Mouse (Mus musculus) brain, adult 2 months (tissue): Measurements from ENCODE around the gene Ppm1h.

Experiments
- DNase-seq: peaks from one replicate; pipeline ENCODE4 v3.0.0; 2011; ENCODE audit warnings: low read depth, low spot score

The Ppm1h gene

DNA sequence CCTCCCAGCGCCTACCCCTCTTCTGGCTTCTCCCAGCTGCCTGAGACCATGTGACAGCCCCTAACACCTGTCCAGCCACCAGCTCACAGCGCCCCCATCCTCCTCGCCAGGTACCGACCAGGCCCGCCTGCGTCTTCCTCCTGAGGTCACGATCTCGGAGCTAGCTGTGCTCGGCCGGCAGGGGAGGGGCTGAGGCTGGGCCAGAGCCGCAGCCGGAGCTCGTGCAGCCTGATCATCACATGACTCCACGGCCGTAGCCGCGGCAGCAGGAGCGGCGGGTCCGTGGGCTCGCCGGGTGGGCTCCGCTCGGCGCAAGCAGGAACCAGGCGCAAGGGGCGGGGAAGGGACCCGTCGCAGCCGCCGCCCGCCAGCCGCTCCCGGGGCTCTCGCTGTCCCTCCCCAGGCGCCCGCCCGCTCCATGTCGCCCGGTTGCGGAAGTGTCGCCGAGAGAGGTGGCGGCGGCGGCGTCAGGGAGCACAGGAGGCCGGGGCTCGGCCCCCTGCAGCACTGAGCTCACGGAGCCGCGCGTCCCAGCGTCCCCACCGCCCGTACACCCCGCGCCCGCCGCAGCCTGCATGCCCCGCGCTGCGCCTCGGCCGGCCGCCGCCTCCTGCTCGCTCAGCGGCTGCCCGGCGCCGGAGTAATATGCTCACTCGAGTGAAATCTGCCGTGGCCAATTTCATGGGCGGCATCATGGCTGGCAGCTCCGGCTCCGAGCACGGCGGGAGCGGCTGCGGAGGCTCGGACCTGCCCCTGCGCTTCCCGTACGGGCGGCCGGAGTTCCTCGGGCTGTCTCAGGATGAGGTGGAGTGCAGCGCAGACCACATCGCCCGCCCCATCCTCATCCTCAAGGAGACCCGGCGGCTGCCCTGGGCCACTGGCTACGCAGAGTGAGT, at the start of gene Ppm1h:
Gene Ppm1h (plus strand): TSS at position 222 of the 896 bp plus-strand sequence.
- DNase-seq = peak; percentile 90

DNA sequence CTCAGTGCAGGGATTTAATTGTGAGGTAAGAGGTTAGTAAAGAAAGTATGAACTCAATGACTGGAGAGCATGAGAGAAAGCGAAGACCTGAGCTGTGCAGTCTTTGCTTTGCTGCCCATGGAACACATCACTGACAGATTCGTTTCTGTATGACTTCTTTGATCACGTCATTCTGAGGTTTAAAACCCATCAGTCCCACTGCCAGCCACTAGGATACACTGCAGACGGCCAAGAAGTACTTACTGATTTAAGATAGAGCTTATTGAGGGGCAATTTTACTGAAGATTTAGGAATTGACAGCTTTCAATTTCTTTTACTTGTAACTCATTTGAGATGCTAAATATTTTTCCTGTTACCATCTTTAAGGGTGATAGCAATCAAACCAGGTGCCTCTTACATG, 49.6 kb upstream of the Ppm1h start:
- no peak for DNase-seq

DNA sequence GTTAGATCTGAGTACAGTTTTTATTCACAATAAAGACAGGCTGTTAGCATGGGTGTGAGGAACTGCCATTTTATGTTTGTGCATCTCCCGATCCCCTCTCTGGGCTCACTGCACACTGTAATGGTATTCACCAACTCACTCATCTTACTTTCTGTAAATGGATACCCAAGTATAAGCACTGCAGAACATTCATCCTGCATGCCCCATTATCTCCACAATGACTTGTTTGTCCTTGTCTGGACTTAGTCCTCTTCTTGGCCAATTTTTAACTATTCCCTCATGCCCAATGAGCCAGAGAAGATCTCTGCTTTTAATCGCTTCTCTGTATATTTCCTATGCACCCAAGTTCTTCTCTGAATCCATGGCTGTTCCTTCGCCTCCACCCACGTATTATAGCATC, 38.7 kb upstream of the Ppm1h start:
- no peak for DNase-seq

DNA sequence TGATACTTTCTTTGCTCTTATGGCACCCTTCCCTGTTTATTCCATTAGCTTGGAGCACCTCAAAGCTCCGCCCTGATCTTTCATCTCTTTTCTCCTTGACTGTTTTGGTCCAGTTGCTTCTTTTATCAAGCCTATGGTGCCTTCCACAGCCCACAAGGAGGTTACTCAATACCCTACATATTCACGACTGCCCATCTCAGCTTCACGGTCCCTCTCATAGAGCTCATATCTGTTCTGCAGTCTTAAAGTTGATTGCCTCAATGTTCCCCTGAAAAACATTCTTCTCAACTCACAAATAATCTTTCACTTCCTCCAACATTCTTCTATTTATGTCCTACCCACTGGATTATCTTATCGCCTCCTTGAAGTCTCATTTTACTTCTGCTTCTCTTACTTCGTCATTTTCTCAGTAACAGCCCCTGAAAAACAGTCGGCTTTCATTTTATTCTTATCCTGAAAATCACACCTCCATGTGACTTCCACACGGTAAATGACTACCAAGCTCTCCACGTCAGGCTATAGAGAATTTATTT, 37.2 kb upstream of the Ppm1h start:
- no peak for DNase-seq

DNA sequence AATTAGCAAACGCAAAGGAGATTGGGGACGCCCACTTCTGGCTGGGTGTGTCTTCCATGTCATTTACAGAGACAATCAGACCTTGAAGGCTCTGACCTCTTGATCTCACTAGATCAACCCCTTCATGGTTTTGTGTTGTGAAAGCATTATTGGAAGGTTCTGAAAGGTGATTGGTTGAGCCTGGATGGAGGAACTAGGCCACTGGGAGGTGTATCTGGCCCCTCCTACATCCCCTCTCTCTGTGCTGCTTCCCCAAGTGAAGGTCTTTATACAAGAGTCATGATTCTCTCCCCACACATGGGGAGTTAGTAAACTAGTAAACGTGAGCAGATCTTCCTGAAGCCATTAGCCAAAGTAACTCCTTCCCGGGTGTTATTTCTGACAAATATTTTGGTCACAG, 36.4 kb upstream of the Ppm1h start:
- no peak for DNase-seq

DNA sequence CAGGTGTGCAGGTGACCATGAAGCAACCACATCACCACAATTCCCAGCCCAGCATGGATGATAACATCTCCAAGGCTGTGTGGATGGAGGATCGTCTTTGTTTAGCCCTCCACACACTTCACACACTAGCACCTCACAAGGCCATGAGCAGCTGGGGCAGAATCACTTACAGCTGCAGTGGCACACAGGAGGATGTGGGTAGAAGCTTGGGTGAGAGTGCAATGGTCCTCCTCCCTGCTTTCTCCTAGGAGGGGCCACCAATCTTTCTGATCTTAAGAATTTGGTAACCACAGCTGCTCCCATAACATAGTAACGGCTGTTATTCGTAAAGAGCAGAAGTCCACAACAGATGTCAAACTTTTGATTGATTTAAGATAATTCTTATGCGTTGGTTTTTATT, 26.6 kb upstream of the Ppm1h start:
- no peak for DNase-seq

DNA sequence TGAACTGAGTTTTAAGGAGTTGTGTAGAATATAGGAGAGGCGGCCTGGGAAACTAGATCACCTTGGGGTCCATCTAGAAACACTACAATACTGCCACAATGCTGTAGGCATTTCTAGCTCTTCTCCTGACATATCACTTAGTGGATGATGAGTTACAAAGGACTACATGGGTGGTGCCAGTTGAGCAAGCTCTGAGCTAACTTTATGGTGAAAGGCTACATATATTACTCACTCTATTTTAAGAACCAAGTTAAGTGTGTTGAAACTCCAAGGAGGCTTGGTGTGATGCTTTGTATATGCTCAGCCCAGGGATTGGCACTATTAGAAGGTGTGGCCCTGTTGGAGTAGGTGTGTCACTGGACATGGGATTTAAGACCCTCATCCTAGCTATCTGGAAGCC, 26.0 kb upstream of the Ppm1h start:
- no peak for DNase-seq

DNA sequence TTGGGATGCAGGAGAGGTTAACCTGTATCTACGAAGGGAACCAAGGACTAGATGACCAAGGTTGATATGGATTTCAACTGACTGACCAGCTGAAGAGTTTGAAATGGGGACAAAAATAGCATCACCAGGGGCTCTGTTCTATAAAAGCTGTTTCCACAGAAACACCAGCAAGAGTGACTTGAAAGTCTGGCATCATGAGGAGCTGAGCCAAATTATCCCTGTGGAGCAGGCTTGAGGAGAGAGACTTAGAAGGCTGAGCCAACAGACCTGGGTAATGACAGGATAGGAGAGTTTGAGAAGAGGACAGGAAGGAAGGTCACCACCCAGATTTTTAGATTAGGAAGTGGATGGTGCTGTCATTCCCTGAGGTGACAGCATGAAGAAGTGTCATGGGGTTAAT, 12.9 kb upstream of the Ppm1h start:
- DNase-seq = peak; percentile 53

DNA sequence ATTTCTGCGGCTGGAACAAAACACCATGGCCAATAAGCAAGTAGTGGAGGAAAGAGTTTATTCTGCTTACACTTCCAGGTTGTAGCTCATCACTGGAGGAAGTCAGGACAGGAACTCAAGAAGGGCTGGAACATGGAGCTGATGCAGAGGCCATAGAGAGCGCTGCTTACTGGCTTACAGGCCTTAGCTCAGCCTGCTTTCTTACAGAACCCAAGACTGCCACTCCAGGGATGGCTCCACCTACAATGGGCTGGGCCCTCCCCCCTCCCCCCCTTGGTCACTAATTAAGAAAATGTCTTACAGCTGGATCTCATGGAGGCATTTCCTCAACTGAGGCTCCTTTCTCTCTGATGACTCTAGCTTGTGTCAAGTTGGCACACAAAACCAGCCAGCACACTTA, 7.3 kb upstream of the Ppm1h start:
- no peak for DNase-seq

DNA sequence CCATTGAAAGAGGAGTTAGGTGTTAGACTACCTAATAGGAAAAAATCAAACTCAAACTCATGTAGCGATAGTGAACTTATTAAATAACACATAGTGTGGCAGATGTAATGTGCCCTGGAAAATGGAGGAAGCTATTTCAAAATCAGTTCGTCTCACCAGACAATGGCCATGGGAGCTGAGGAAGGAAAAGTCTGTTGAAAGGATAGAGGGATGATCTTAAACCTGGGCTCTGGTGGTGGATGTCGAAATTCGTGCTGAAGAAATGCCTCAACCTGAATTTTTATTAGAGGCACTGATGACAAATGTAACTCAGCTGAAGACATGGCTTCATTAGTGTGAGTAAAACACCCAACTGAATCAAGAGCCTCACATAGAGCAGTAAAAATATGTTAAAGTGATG, 6.5 kb upstream of the Ppm1h start:
- DNase-seq = no peak

DNA sequence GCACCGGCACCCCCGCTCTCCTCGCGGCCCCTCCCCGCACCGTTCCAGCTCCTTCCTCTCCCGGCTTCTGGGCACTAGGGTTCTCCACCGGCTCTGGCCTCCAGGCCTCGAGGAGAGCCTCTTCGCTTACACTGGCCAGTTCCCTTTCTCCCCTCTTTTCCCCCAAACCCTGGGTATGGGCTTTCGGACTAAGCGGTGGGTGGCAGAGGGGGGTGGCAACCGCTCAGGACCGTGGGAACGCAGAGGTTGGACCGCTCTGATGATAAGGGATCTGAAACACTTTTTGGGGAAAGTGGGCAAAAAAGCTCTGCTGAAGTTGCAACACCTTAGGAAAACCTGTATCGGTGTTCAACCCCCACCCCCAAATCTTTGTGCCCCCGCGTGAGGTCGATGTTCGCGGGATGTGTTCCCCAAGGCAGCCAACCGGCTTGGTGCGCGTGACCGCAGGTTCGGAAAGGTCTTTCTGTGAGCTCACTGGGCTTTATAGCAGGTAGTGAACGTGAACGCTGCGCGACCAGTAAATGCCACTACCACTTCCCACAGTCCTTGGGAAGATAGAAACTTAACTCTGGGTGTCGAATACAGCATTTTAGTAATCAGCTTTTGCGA, 979 bp downstream of the Ppm1h start:
- DNase-seq = peak; percentile 71

DNA sequence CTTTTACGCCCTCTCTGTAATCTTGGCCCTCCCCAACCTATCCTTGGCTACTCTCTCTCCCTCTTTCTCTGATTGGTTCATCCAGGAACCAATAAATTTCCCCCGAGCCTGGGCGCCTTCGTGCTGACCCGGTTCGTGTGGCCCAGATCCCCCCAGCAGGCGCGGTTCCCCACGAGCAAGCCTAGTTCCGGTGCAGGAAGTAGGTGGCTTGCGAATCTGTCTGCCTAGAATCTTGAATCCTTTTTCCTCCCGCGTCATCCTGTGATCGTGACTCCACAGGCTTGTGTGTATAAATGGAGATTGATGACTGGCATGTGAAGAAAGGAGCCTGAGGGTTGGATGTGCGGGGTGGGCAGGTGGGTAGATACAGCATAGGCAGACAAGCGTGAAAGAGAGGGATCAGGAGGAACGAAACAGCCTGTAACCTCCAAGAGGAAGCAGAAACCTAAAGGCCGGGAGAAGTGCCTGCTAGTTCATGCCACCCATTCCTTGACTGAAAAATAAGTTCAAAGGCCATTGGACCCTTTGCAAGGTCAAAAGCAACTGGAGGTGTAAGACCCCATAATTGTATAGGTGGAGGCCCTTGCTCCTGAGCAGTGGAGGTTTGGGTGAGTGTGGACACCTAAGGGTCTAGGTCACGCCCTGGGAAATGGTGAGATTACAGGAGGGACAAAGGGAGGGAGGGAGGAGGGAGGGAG, 2.0 kb downstream of the Ppm1h start:
- DNase-seq = peak; percentile 95

DNA sequence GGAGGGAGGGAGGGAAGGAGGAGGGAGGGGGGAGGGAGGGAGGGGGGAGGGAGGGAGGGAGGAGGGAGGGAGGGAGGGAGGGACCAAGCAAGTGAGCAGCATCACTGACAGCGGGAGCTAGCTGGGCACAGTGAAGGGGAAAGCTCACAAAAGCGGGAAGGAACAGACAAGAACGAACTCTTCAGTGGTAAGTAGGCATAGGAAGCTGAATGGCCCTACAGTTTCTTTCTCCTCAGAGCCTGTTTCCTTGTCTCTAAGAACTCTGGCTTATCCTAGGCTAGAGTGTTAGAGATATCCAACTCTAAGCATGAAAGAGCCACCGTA, 2.5 kb downstream of the Ppm1h start:
- peak; percentile 59 for DNase-seq

DNA sequence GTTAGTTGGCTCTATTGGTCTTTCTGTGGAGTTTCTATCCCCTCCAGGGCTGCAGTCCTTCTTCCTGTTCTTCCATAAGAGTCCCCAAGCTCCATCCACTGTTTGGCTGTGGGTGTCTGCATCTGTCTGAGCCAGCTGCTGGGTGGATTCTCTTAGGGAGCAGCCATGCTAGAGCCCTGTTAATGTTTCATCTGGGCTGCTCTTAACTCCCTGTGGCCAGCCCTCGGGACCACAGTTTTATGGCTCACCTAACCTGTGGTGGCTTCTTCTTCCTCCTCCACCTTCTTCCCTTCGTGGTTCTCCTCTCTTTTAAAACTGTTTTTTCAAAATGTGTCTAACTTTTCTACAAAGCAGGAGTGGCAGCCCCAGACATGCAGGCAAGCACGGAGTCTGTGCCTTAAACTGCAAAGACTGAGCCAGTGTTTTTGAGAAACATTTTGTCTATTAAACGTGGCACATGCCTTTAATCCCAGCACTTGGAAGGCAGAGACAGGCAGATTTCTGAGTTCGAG, 5.3 kb downstream of the Ppm1h start:
- DNase-seq = no peak

DNA sequence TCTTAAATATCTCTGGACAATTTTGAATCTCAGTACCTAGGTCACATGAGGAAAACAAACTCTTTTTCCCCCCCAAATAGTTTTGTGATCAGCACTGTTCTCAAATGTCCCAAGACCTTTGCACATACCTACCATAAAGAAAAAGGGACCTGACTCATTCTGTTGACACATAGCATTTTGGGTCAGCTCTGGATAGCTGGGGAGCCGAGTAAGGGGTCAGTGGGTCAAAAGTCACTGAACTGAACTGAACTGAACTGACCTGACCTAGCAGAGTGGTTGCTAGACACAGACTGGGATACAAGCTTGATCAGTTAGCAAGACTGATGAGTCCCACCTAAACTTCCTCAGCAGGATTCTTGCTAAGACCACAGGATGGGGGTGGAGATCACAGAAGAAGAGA, 6.7 kb downstream of the Ppm1h start:
- no peak for DNase-seq

DNA sequence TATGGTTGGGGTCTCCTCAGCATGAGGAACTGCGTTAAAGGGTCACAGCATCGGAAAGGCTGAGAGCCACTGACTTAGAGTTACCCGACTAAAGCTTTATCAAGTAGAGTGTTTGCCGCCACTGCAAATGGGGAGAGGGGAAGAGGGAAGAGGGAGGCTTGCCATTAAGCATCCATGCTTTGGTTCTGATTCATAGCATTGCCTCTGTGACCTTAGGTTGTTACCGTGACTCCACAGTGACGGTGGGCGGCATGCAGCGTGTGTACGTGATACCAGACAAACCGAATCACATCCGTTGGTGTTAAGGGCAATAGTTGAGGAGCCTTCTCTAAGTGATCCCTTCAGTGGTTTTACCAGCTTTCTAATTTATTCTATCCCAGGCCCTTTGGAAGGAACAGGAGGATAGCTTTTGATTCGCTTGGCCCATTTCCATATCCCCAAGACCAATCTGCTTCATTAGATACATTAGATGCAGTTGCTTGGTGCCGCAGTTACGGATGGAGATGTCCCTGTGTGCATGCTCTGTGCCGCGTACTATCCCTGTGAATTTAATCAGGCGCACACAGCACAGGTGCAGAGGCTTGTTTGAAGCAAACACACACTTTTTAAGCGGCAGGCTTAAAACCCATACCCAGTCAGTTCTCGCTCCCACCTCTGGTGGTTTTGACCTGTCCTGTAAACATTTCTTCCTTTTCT, 7.4 kb downstream of the Ppm1h start:
- peak; percentile 47 for DNase-seq

DNA sequence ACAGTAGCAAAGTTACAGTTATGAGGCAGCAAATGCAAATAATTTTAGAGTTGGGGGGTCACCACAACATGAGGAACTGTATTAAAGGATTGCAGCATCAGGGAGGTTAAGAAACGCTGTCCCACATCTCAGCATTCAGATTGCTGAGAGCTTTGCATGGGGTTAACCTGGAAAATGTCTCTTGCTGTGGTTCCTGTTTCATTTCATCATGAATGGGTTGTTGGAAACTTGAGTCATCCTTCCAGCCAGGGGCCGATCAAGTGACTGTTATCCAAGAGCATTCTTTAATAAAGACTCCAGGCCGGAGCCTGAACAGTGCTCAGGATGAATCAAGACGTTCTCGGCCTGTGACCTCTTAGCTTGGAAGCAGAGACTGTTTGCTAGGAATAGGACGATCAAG, 12.1 kb downstream of the Ppm1h start:
- DNase-seq = no peak

DNA sequence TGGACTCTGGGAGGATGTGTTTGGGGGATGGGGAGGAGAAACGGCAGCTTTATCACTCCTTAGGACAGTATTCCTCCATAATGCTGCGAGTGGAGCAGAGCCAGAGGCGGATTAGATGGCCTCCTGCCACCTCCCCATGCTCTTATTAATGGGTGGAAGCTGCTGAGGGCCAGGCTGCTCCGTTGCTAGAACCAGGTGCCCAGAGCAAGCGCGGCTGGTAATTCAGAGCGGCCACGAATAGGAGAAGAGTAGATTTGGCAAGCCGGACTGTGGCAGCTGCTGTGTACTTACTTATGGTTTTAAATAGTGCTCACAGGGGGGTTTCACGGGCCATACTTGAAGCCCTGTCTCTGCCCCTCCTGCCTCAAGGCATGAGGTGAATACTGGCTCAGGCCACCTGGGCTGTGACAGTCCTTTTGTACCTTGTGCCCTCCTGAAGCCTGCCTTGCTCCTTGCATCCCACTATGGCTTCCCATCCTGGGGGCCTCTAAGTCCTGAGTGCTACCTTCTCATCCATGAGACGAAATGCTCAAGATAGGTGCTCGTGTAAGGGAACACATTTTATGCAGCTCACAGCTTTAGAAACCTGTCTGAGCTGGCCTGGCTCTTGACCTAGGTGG, 14.7 kb downstream of the Ppm1h start:
- peak; percentile 90 for DNase-seq

DNA sequence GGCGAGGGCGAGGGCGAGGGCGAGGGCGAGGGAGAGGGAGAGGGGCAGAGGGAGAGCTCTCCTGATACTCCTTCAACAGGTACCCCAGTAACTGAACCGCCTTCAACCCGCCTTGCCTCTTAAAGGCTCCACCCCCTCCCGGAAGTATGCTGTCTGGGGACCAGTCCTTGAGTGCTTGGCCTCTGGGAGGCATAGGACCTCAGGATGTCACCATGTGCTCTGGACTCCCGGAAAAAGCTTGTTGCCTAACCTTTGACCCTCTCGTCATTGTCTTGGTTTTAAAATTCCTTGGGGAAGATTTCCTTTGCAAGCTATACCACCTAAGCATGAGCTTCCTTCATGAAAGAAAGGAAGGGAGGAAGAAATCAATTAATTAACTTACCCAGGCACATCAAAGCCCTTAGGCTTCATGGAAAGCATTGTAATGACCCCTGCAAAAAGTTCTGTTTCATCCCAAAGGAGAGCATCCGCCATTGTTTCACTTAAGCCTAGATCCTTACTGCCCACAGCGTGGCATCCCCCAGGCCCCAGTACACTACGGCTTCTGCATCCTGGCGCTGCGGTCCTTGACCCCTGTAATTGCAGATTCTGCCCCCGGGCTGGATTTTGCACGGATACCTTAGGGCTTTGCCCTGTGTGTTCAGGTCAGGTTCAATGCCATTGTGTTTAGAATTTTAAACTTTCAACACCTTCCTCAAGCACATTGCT, 15.5 kb downstream of the Ppm1h start:
- no peak for DNase-seq

DNA sequence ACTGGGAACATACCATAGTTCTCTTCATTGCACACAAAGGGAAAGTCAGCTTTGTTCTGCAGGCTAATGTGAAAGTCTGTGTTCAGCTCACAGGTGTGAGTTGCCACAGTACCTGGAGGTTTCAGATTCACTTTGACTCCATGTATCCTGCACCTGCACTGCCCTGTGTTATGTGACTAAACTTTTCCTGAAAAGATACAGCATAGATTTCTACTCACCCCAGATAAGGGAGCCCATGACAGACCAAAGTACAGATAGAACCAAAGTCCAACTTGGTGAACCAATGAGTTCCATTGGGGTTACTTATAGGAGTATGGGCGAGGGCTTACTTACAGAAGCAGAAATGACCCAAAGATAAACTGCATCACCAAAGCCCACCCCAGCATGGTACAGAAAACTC, 17.8 kb downstream of the Ppm1h start:
- no peak for DNase-seq

DNA sequence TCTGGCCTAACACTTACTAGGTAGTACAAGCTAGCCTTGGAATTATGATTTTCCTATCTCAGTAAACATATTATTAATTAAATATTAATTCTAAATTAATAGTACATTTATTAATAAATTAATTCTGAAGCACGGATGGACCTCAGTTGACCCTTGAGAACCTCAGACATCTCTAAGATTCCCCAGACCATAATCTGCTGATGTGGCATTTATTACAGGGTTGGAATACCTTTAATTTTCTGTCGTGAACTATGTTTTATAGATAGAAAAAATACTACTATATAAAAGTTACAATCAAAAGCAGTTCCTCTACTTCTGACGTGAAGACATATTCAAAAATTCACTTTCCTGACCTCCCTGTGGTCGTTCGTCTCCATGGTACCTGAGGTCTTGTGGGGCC, 19.8 kb downstream of the Ppm1h start:
- no peak for DNase-seq
